Mouse (Mus musculus): ENCODE data around the gene Iqsec1.

The Iqsec1 gene

GRCm38 (mm10) chr6:90988648-90989317 is at the start of gene Iqsec1:
Gene Iqsec1 (minus strand): TSS chr6:90988685.
- DNase-seq, result peak; percentile 49

GRCm38 (mm10) chr6:91028256-91028655 is 39.8 kb upstream of the Iqsec1 start:
- DNase-seq, result no peak

- no peak for DNase-seq
Observed at GRCm38 (mm10) chr6:91020810-91021209, 32.3 kb upstream of the Iqsec1 start.

- peak; percentile 12 for DNase-seq
Observed at GRCm38 (mm10) chr6:91016600-91017230, 28.2 kb upstream of the Iqsec1 start.

- DNase-seq, result no peak
Observed at GRCm38 (mm10) chr6:91014198-91014958, 25.9 kb upstream of the Iqsec1 start.

GRCm38 (mm10) chr6:91012458-91012857 is 24.0 kb upstream of the Iqsec1 start:
- DNase-seq, result no peak

GRCm38 (mm10) chr6:91011568-91011967 is 23.1 kb upstream of the Iqsec1 start:
- no peak for DNase-seq

- DNase-seq, result no peak
Observed at GRCm38 (mm10) chr6:91008284-91008830, 19.9 kb upstream of the Iqsec1 start.

- no peak for DNase-seq
Observed at GRCm38 (mm10) chr6:91007207-91007606, 18.7 kb upstream of the Iqsec1 start.

GRCm38 (mm10) chr6:91004157-91004556 is 15.7 kb upstream of the Iqsec1 start:
- DNase-seq, result no peak

- no peak for DNase-seq
Observed at GRCm38 (mm10) chr6:91003310-91003995, 15.0 kb upstream of the Iqsec1 start.

- no peak for DNase-seq
Observed at GRCm38 (mm10) chr6:91001566-91001965, 13.1 kb upstream of the Iqsec1 start.

GRCm38 (mm10) chr6:91000819-91001525 is 12.5 kb upstream of the Iqsec1 start:
- DNase-seq, result no peak

GRCm38 (mm10) chr6:90999176-90999575 is 10.7 kb upstream of the Iqsec1 start:
- DNase-seq, result no peak

- no peak for DNase-seq
Observed at GRCm38 (mm10) chr6:90997025-90997424, 8.5 kb upstream of the Iqsec1 start.

- DNase-seq, result no peak
Observed at GRCm38 (mm10) chr6:90996181-90996580, 7.7 kb upstream of the Iqsec1 start.

- DNase-seq, result no peak
Observed at GRCm38 (mm10) chr6:90988299-90988625, 223 bp downstream of the Iqsec1 start.

GRCm38 (mm10) chr6:90987561-90988298 is 755 bp downstream of the Iqsec1 start:
- DNase-seq, result no peak

- no peak for DNase-seq
Observed at GRCm38 (mm10) chr6:90984101-90984500, 4.4 kb downstream of the Iqsec1 start.

- no peak for DNase-seq
Observed at GRCm38 (mm10) chr6:90974279-90974678, 14.2 kb downstream of the Iqsec1 start.

GRCm38 (mm10) chr6:90969341-90969871 is 19.1 kb downstream of the Iqsec1 start:
- no peak for DNase-seq
